Mouse (Mus musculus): ENCODE data around the gene Fv1. TPM values are rescaled to one million over a fixed set of nuclear protein-coding genes. Genes with fewer than 3 reads are reported as not detected.

The Fv1 gene
- polyA plus RNA-seq, 1 experiment from 2014 or later, result 1.9 TPM

- Histone ChIP-seq H3K36me3 (ENCODE audit: insufficient read depth, low read length) (peaks cover 48% of the 10 kb centered on the region), H3K4me3 (ENCODE audit: low read depth, low read length) (no peak overlapping the region), H3K27ac (ENCODE audit: low read length) (no peak overlapping the region), H3K9ac (replicated peaks; ENCODE audit: low read depth) (no peak overlapping the region), H3K27me3 (replicated peaks; ENCODE audit: insufficient read depth, low read length) (no peaks in the 10 kb centered on the region), H3K4me2 (replicated peaks; ENCODE audit: low read depth, low read length) (no peak overlapping the region), H3K4me1 (ENCODE audit: insufficient read depth, low read depth, low read length) (no peaks in the 10 kb centered on the region), H3K9me3 (ENCODE audit: low read length) (no peaks in the 10 kb centered on the region)
- no peak for TF ChIP-seq EP300 (IDR thresholded peaks at IDR 0.05)
- TF ChIP-seq CTCF (IDR thresholded peaks at IDR 0.05), result no peak
- no peak for DNase-seq (ENCODE audit: low spot score)
- 91% methylated on average over 7 of the region's 7 CpGs for WGBS
- no peak for ATAC-seq
These were observed 13.0 kb downstream of the Fv1 start for GRCm38 (mm10) chr4:147881792-147882191.

GRCm38 (mm10) chr4:147883041-147883440 is 14.3 kb downstream of the Fv1 start:
- WGBS, result 77% methylated on average over 6 of the region's 6 CpGs
- ATAC-seq (no peak), DNase-seq (ENCODE audit: low spot score) (no peak)
- Histone ChIP-seq H3K4me3 (ENCODE audit: low read depth, low read length) (no peak overlapping the region), H3K36me3 (ENCODE audit: insufficient read depth, low read length) (peaks cover 50% of the 10 kb centered on the region), H3K9me3 (ENCODE audit: low read length) (no peaks in the 10 kb centered on the region), H3K9ac (replicated peaks; ENCODE audit: low read depth) (no peak overlapping the region), H3K4me1 (ENCODE audit: insufficient read depth, low read depth, low read length) (no peaks in the 10 kb centered on the region), H3K4me2 (replicated peaks; ENCODE audit: low read depth, low read length) (no peak overlapping the region), H3K27ac (ENCODE audit: low read length) (no peak overlapping the region), H3K27me3 (replicated peaks; ENCODE audit: insufficient read depth, low read length) (no peaks in the 10 kb centered on the region)
- no peak for TF ChIP-seq EP300 (IDR thresholded peaks at IDR 0.05)
- no peak for TF ChIP-seq CTCF (IDR thresholded peaks at IDR 0.05)

- no peak overlapping the region for H3K27ac ChIP-seq (ENCODE audit: low read length)
- peaks cover 51% of the 10 kb centered on the region for H3K36me3 ChIP-seq (ENCODE audit: insufficient read depth, low read length)
- H3K27me3 ChIP-seq (replicated peaks; ENCODE audit: insufficient read depth, low read length), result no peaks in the 10 kb centered on the region
- no peak for ATAC-seq
- H3K4me2 ChIP-seq (replicated peaks; ENCODE audit: low read depth, low read length), result no peak overlapping the region
- H3K4me3 ChIP-seq (ENCODE audit: low read depth, low read length), result no peak overlapping the region
- H3K4me1 ChIP-seq (ENCODE audit: insufficient read depth, low read depth, low read length), result no peaks in the 10 kb centered on the region
- no peaks in the 10 kb centered on the region for H3K9me3 ChIP-seq (ENCODE audit: low read length)
- no peak for TF ChIP-seq CTCF (IDR thresholded peaks at IDR 0.05)
- TF ChIP-seq EP300 (IDR thresholded peaks at IDR 0.05), result no peak
- WGBS, result 87% methylated on average over 3 of the region's 3 CpGs
- DNase-seq (ENCODE audit: low spot score), result no peak
- no peak overlapping the region for H3K9ac ChIP-seq (replicated peaks; ENCODE audit: low read depth)
These were observed 15.4 kb downstream of the Fv1 start for GRCm38 (mm10) chr4:147884138-147884537.

- no peak overlapping the region for H3K4me3 ChIP-seq (ENCODE audit: low read depth, low read length)
- WGBS, result 95% methylated on average over 11 of the region's 12 CpGs
- H3K9me3 ChIP-seq (ENCODE audit: low read length), result no peaks in the 10 kb centered on the region
- no peaks in the 10 kb centered on the region for H3K4me1 ChIP-seq (ENCODE audit: insufficient read depth, low read depth, low read length)
- DNase-seq (ENCODE audit: low spot score) (no peak), ATAC-seq (no peak)
- H3K27ac ChIP-seq (ENCODE audit: low read length), result no peak overlapping the region
- no peak overlapping the region for H3K9ac ChIP-seq (replicated peaks; ENCODE audit: low read depth)
- H3K36me3 ChIP-seq (ENCODE audit: insufficient read depth, low read length), result peaks cover 55% of the 10 kb centered on the region
- H3K27me3 ChIP-seq (replicated peaks; ENCODE audit: insufficient read depth, low read length), result no peaks in the 10 kb centered on the region
- H3K4me2 ChIP-seq (replicated peaks; ENCODE audit: low read depth, low read length), result no peak overlapping the region
- TF ChIP-seq EP300 (IDR thresholded peaks at IDR 0.05) (no peak), CTCF (IDR thresholded peaks at IDR 0.05) (no peak)
These were observed 17.4 kb downstream of the Fv1 start for GRCm38 (mm10) chr4:147886158-147886557.

GRCm38 (mm10) chr4:147887277-147887676 is 18.5 kb downstream of the Fv1 start:
- H3K36me3 ChIP-seq (ENCODE audit: insufficient read depth, low read length), result peaks cover 44% of the 10 kb centered on the region
- H3K4me1 ChIP-seq (ENCODE audit: insufficient read depth, low read depth, low read length), result no peaks in the 10 kb centered on the region
- 88% methylated on average over 7 of the region's 7 CpGs for WGBS
- TF ChIP-seq EP300 (IDR thresholded peaks at IDR 0.05) (no peak), CTCF (IDR thresholded peaks at IDR 0.05) (no peak)
- H3K9ac ChIP-seq (replicated peaks; ENCODE audit: low read depth), result no peak overlapping the region
- no peaks in the 10 kb centered on the region for H3K27me3 ChIP-seq (replicated peaks; ENCODE audit: insufficient read depth, low read length)
- DNase-seq (ENCODE audit: low spot score) (no peak), ATAC-seq (no peak)
- no peak overlapping the region for H3K27ac ChIP-seq (ENCODE audit: low read length)
- no peaks in the 10 kb centered on the region for H3K9me3 ChIP-seq (ENCODE audit: low read length)
- no peak overlapping the region for H3K4me3 ChIP-seq (ENCODE audit: low read depth, low read length)
- H3K4me2 ChIP-seq (replicated peaks; ENCODE audit: low read depth, low read length), result no peak overlapping the region

- ATAC-seq, result no peak
- Histone ChIP-seq H3K4me1 (ENCODE audit: insufficient read depth, low read depth, low read length) (no peaks in the 10 kb centered on the region), H3K27me3 (replicated peaks; ENCODE audit: insufficient read depth, low read length) (no peaks in the 10 kb centered on the region), H3K36me3 (ENCODE audit: insufficient read depth, low read length) (peaks cover 36% of the 10 kb centered on the region), H3K4me3 (ENCODE audit: low read depth, low read length) (no peak overlapping the region), H3K27ac (ENCODE audit: low read length) (no peak overlapping the region), H3K4me2 (replicated peaks; ENCODE audit: low read depth, low read length) (no peak overlapping the region), H3K9me3 (ENCODE audit: low read length) (no peaks in the 10 kb centered on the region), H3K9ac (replicated peaks; ENCODE audit: low read depth) (no peak overlapping the region)
- no peak for DNase-seq (ENCODE audit: low spot score)
- 83% methylated on average over 4 of the region's 4 CpGs for WGBS
- TF ChIP-seq EP300 (IDR thresholded peaks at IDR 0.05) (no peak), CTCF (IDR thresholded peaks at IDR 0.05) (no peak)
These were observed 19.5 kb downstream of the Fv1 start for GRCm38 (mm10) chr4:147888237-147888636.

- no peak overlapping the region for H3K4me3 ChIP-seq (ENCODE audit: low read depth, low read length)
- TF ChIP-seq EP300 (IDR thresholded peaks at IDR 0.05), result no peak
- TF ChIP-seq CTCF (IDR thresholded peaks at IDR 0.05), result no peak
- H3K9me3 ChIP-seq (ENCODE audit: low read length), result no peaks in the 10 kb centered on the region
- H3K9ac ChIP-seq (replicated peaks; ENCODE audit: low read depth), result no peak overlapping the region
- H3K27me3 ChIP-seq (replicated peaks; ENCODE audit: insufficient read depth, low read length), result no peaks in the 10 kb centered on the region
- no peak overlapping the region for H3K4me2 ChIP-seq (replicated peaks; ENCODE audit: low read depth, low read length)
- 69% methylated on average over 6 of the region's 6 CpGs for WGBS
- DNase-seq (ENCODE audit: low spot score), result no peak
- H3K4me1 ChIP-seq (ENCODE audit: insufficient read depth, low read depth, low read length), result no peaks in the 10 kb centered on the region
- ATAC-seq, result no peak
- peaks cover 37% of the 10 kb centered on the region for H3K36me3 ChIP-seq (ENCODE audit: insufficient read depth, low read length)
- H3K27ac ChIP-seq (ENCODE audit: low read length), result no peak overlapping the region
These were observed 21.6 kb downstream of the Fv1 start for GRCm38 (mm10) chr4:147890341-147890740.

Data from lung, postnatal 0 days (tissue).